Mouse (Mus musculus): Measurements from ENCODE around the gene Zfp280c. TPM values are rescaled to one million over a fixed set of nuclear protein-coding genes. Genes with fewer than 3 reads are reported as not detected.

Zfp280c gene
- polyA plus RNA-seq, 1 experiment from 2014 or later, result 9.0 TPM

Small RNA genes within 50 kb of the gene (microRNA-seq; reads per million reads assigned to microRNA genes)
- not detected for gene Gm27828

Other genes starting within 250 kb of the Zfp280c start
- gene Elf4, start 131.4 kb downstream of the Zfp280c start, polyA plus RNA-seq (2015; fragmentation: Nextera tagmentation; extraction: Ambion mirVana), result 8.1 and 8.7 TPM in 2 replicates
- 55.3 and 59.3 TPM in 2 replicates for gene Aifm1, start 80.9 kb downstream of the Zfp280c start, polyA plus RNA-seq (2015; fragmentation: Nextera tagmentation; extraction: Ambion mirVana)
- 2.4 and 4.5 TPM in 2 replicates for gene Rab33a, start 75.2 kb downstream of the Zfp280c start, polyA plus RNA-seq (2015; fragmentation: Nextera tagmentation; extraction: Ambion mirVana)
- 16.2 and 16.3 TPM in 2 replicates for gene Slc25a14, start 28.9 kb upstream of the Zfp280c start, polyA plus RNA-seq (2015; fragmentation: Nextera tagmentation; extraction: Ambion mirVana)
- gene Gpr119, start 80.0 kb upstream of the Zfp280c start, polyA plus RNA-seq (2015; fragmentation: Nextera tagmentation; extraction: Ambion mirVana), result not detected in 2 replicates
- gene Rbmx2, start 100.5 kb upstream of the Zfp280c start, polyA plus RNA-seq (2015; fragmentation: Nextera tagmentation; extraction: Ambion mirVana), result 17.4 and 19.3 TPM in 2 replicates

Measured in limb, embryonic 15.5 days (tissue).